Mouse (Mus musculus) liver, postnatal 0 days (tissue): Measurements from ENCODE around the gene Susd6.

Experiments
- CTCF ChIP-seq: sonication (generic); IDR thresholded peaks from 2 replicates; pipeline ENCODE4 v1.5.1; 2016; ENCODE audit warnings: antibody characterized with exemption, low read depth
- EP300 ChIP-seq: IDR thresholded peaks from 2 replicates; pipeline ENCODE4 v1.6.1; 2016; ENCODE audit warnings: antibody characterized with exemption, low read depth, mild to moderate bottlenecking

- no peak for TF ChIP-seq CTCF
- no peak for TF ChIP-seq EP300
Measured at GRCm38 (mm10) chr12:80792867-80793266, 2.6 kb downstream of the Susd6 start.
